Mouse (Mus musculus): ENCODE measurements around the gene Sox5. TPM values are rescaled to one million over a fixed set of nuclear protein-coding genes. Genes with fewer than 3 reads are reported as not detected.

Sox5 gene
- polyA plus RNA-seq, 1 experiment from 2014 or later = 19.9 TPM

GRCm38 (mm10) chr6:144772175-144772918 lies 9.4 kb downstream of the Sox5 start:
- WGBS = 60% methylated on average over 15 of the region's 15 CpGs
- Histone ChIP-seq H3K27me3 (replicated peaks) (peaks cover 82% of the 10 kb centered on the region), H3K4me1 (replicated peaks) (peaks cover 15% of the 10 kb centered on the region), H3K27ac (ENCODE audit: poor library complexity, severe bottlenecking) (no peak overlapping the region), H3K4me3 (no peak overlapping the region), H3K9ac (no peak overlapping the region), H3K36me3 (no peaks in the 10 kb centered on the region), H3K9me3 (replicated peaks) (no peaks in the 10 kb centered on the region), H3K4me2 (no peak overlapping the region)
- ATAC-seq (ENCODE audit: insufficient number of reproducible peaks, low FRiP score) = no peak

GRCm38 (mm10) chr6:144769060-144769459 lies 12.7 kb downstream of the Sox5 start:
- ATAC-seq (ENCODE audit: insufficient number of reproducible peaks, low FRiP score) = no peak
- no peak overlapping the region for H3K9ac ChIP-seq
- WGBS = 13% methylated on average over 2 of the region's 2 CpGs
- no peak overlapping the region for H3K4me2 ChIP-seq
- peaks cover 77% of the 10 kb centered on the region for H3K27me3 ChIP-seq (replicated peaks)
- H3K36me3 ChIP-seq = no peaks in the 10 kb centered on the region
- H3K4me1 ChIP-seq (replicated peaks) = peaks cover 15% of the 10 kb centered on the region
- no peak overlapping the region for H3K4me3 ChIP-seq
- no peak overlapping the region for H3K27ac ChIP-seq (ENCODE audit: poor library complexity, severe bottlenecking)
- H3K9me3 ChIP-seq (replicated peaks) = no peaks in the 10 kb centered on the region

GRCm38 (mm10) chr6:144761902-144762301 lies 19.9 kb downstream of the Sox5 start:
- WGBS = 87% methylated on average over 12 of the region's 12 CpGs

GRCm38 (mm10) chr6:144759193-144759592 lies 22.6 kb downstream of the Sox5 start:
- 50% methylated on average over 8 of the region's 8 CpGs for WGBS
- no peak overlapping the region for H3K27ac ChIP-seq (ENCODE audit: poor library complexity, severe bottlenecking)

More at GRCm38 (mm10) chr6:144761902-144762301, 19.9 kb downstream of the Sox5 start:
- Histone ChIP-seq H3K4me2 (no peak overlapping the region), H3K27ac (ENCODE audit: poor library complexity, severe bottlenecking) (no peak overlapping the region), H3K4me3 (no peak overlapping the region), H3K4me1 (replicated peaks) (no peaks in the 10 kb centered on the region), H3K9me3 (replicated peaks) (no peaks in the 10 kb centered on the region), H3K27me3 (replicated peaks) (peaks cover 17% of the 10 kb centered on the region), H3K9ac (no peak overlapping the region), H3K36me3 (no peaks in the 10 kb centered on the region)
- no peak for ATAC-seq (ENCODE audit: insufficient number of reproducible peaks, low FRiP score)

GRCm38 (mm10) chr6:144757414-144757813 lies 24.4 kb downstream of the Sox5 start:
- Histone ChIP-seq H3K27ac (ENCODE audit: poor library complexity, severe bottlenecking) (no peak overlapping the region), H3K4me1 (replicated peaks) (peaks cover 11% of the 10 kb centered on the region; the same call in 1 of the 2 replicates), H3K4me3 (no peak overlapping the region), H3K9me3 (replicated peaks) (no peaks in the 10 kb centered on the region), H3K9ac (no peak overlapping the region), H3K36me3 (no peaks in the 10 kb centered on the region), H3K4me2 (no peak overlapping the region), H3K27me3 (replicated peaks) (no peaks in the 10 kb centered on the region)
- WGBS = 60% methylated on average over 14 of the region's 14 CpGs
- no peak for ATAC-seq (ENCODE audit: insufficient number of reproducible peaks, low FRiP score)

More at GRCm38 (mm10) chr6:144759193-144759592, 22.6 kb downstream of the Sox5 start:
- Histone ChIP-seq H3K36me3 (no peaks in the 10 kb centered on the region), H3K9me3 (replicated peaks) (no peaks in the 10 kb centered on the region), H3K9ac (no peak overlapping the region), H3K27me3 (replicated peaks) (peaks cover 7% of the 10 kb centered on the region), H3K4me2 (no peak overlapping the region), H3K4me3 (no peak overlapping the region), H3K4me1 (replicated peaks) (0 out of 2 replicates have a peak, but pooled peaks cover 3% of the 10 kb centered on the region)
- no peak for ATAC-seq (ENCODE audit: insufficient number of reproducible peaks, low FRiP score)

GRCm38 (mm10) chr6:144756444-144756843 lies 25.3 kb downstream of the Sox5 start:
- Histone ChIP-seq H3K4me2 (no peak overlapping the region), H3K4me1 (replicated peaks) (peaks cover 11% of the 10 kb centered on the region; the same call in 1 of the 2 replicates), H3K9me3 (replicated peaks) (no peaks in the 10 kb centered on the region; the same call in 1 of the 2 replicates), H3K9ac (no peak overlapping the region), H3K27ac (ENCODE audit: poor library complexity, severe bottlenecking) (no peak overlapping the region), H3K36me3 (no peaks in the 10 kb centered on the region), H3K4me3 (no peak overlapping the region), H3K27me3 (replicated peaks) (no peaks in the 10 kb centered on the region)
- ATAC-seq (ENCODE audit: insufficient number of reproducible peaks, low FRiP score) = no peak
- WGBS = 93% methylated on average over 14 of the region's 14 CpGs

GRCm38 (mm10) chr6:144755304-144755703 lies 26.5 kb downstream of the Sox5 start:
- Histone ChIP-seq H3K4me3 (no peak overlapping the region), H3K9me3 (replicated peaks) (no peaks in the 10 kb centered on the region; the same call in 1 of the 2 replicates), H3K4me2 (no peak overlapping the region), H3K27me3 (replicated peaks) (no peaks in the 10 kb centered on the region; the same call in 1 of the 2 replicates), H3K27ac (ENCODE audit: poor library complexity, severe bottlenecking) (no peak overlapping the region), H3K9ac (no peak overlapping the region), H3K36me3 (no peaks in the 10 kb centered on the region), H3K4me1 (replicated peaks) (peaks cover 11% of the 10 kb centered on the region; the same call in 1 of the 2 replicates)
- 85% methylated on average over 4 of the region's 4 CpGs for WGBS
- no peak for ATAC-seq (ENCODE audit: insufficient number of reproducible peaks, low FRiP score)

GRCm38 (mm10) chr6:144754366-144754765 lies 27.4 kb downstream of the Sox5 start:
- Histone ChIP-seq H3K9ac (no peak overlapping the region), H3K27ac (ENCODE audit: poor library complexity, severe bottlenecking) (no peak overlapping the region), H3K9me3 (replicated peaks) (no peaks in the 10 kb centered on the region; the same call in 1 of the 2 replicates), H3K4me2 (no peak overlapping the region), H3K36me3 (no peaks in the 10 kb centered on the region), H3K4me3 (no peak overlapping the region), H3K4me1 (replicated peaks) (peaks cover 11% of the 10 kb centered on the region; the same call in 1 of the 2 replicates), H3K27me3 (replicated peaks) (no peaks in the 10 kb centered on the region; the same call in 1 of the 2 replicates)
- ATAC-seq (ENCODE audit: insufficient number of reproducible peaks, low FRiP score) = no peak

GRCm38 (mm10) chr6:144753963-144754296 lies 27.8 kb downstream of the Sox5 start:
- Histone ChIP-seq H3K4me2 (no peak overlapping the region), H3K27ac (ENCODE audit: poor library complexity, severe bottlenecking) (no peak overlapping the region)

GRCm38 (mm10) chr6:144753225-144753962 lies 28.4 kb downstream of the Sox5 start:
- H3K4me1 ChIP-seq (replicated peaks) = peaks cover 11% of the 10 kb centered on the region; the same call in 1 of the 2 replicates
- H3K9ac ChIP-seq = no peak overlapping the region
- no peak for ATAC-seq (ENCODE audit: insufficient number of reproducible peaks, low FRiP score)
- H3K27ac ChIP-seq (ENCODE audit: poor library complexity, severe bottlenecking) = no peak overlapping the region
- no peaks in the 10 kb centered on the region for H3K36me3 ChIP-seq
- WGBS = 72% methylated on average over 13 of the region's 13 CpGs
- H3K4me3 ChIP-seq = no peak overlapping the region
- no peak overlapping the region for H3K4me2 ChIP-seq
- no peaks in the 10 kb centered on the region; the same call in 1 of the 2 replicates for H3K9me3 ChIP-seq (replicated peaks)
- no peaks in the 10 kb centered on the region; the same call in 1 of the 2 replicates for H3K27me3 ChIP-seq (replicated peaks)

More at GRCm38 (mm10) chr6:144753963-144754296, 27.8 kb downstream of the Sox5 start:
- WGBS = 65% methylated on average over 3 of the region's 3 CpGs
- H3K9ac ChIP-seq = no peak overlapping the region
- H3K9me3 ChIP-seq (replicated peaks) = no peaks in the 10 kb centered on the region; the same call in 1 of the 2 replicates
- no peaks in the 10 kb centered on the region for H3K36me3 ChIP-seq
- no peaks in the 10 kb centered on the region; the same call in 1 of the 2 replicates for H3K27me3 ChIP-seq (replicated peaks)
- no peak for ATAC-seq (ENCODE audit: insufficient number of reproducible peaks, low FRiP score)
- no peak overlapping the region for H3K4me3 ChIP-seq
- H3K4me1 ChIP-seq (replicated peaks) = peaks cover 11% of the 10 kb centered on the region; the same call in 1 of the 2 replicates

GRCm38 (mm10) chr6:144751581-144751980 lies 30.2 kb downstream of the Sox5 start:
- no peak overlapping the region for H3K4me2 ChIP-seq
- no peaks in the 10 kb centered on the region for H3K36me3 ChIP-seq
- ATAC-seq (ENCODE audit: insufficient number of reproducible peaks, low FRiP score) = no peak
- H3K27me3 ChIP-seq (replicated peaks) = no peaks in the 10 kb centered on the region; the same call in 1 of the 2 replicates
- no peak overlapping the region for H3K4me3 ChIP-seq
- WGBS = 91% methylated on average over 4 of the region's 4 CpGs
- H3K27ac ChIP-seq (ENCODE audit: poor library complexity, severe bottlenecking) = no peak overlapping the region
- peaks cover 11% of the 10 kb centered on the region; the same call in 1 of the 2 replicates for H3K4me1 ChIP-seq (replicated peaks)
- H3K9me3 ChIP-seq (replicated peaks) = no peaks in the 10 kb centered on the region; the same call in 1 of the 2 replicates
- no peak overlapping the region for H3K9ac ChIP-seq
